Mouse (Mus musculus) forebrain, embryonic 12.5 days (tissue): Measurements from ENCODE around the gene Ppp1r9a. TPM values are rescaled to one million over a fixed set of nuclear protein-coding genes. Genes with fewer than 3 reads are reported as not detected.

Source experiments
- ATAC-seq: fragments of 200-750 bp; cut with Nextera tagmentation; 2 replicates; pipeline ENCODE4 v1.8.0; 2017; ENCODE audit warnings: moderate TSS enrichment; ENCODE audit not compliant: low FRiP score
- H3K27ac ChIP-seq: fragments of 300-500 bp; sonication (generic); 2 replicates; pipeline ENCODE4 v1.5.1; 2016; ENCODE audit warnings: mild to moderate bottlenecking
- H3K27me3 ChIP-seq: fragments of 300-500 bp; sonication (generic); 2 replicates; pipeline ENCODE4 v1.6.1; 2016; ENCODE audit warnings: mild to moderate bottlenecking
- H3K36me3 ChIP-seq: fragments of 300-500 bp; sonication (generic); replicated peaks from 2 replicates; pipeline ENCODE4 v1.6.1; 2016; ENCODE audit warnings: mild to moderate bottlenecking
- H3K4me1 ChIP-seq: fragments of 300-500 bp; sonication (generic); 2 replicates; pipeline ENCODE4 v1.6.1; 2016
- H3K4me2 ChIP-seq: fragments of 300-500 bp; sonication (generic); 2 replicates; pipeline ENCODE4 v1.6.1; 2016; ENCODE audit warnings: mild to moderate bottlenecking, moderate library complexity
- H3K4me3 ChIP-seq: fragments of 300-500 bp; sonication (generic); replicated peaks from 2 replicates; pipeline ENCODE4 v1.5.1; 2016; ENCODE audit warnings: mild to moderate bottlenecking
- H3K9ac ChIP-seq: fragments of 300-500 bp; sonication (generic); 2 replicates; pipeline ENCODE4 v1.6.1; 2016; ENCODE audit warnings: mild to moderate bottlenecking
- H3K9me3 ChIP-seq: fragments of 300-500 bp; sonication (generic); 2 replicates; pipeline ENCODE4 v1.6.1; 2016
- WGBS: fragments of 180-500 bp; shearing (Covaris S2); methylation state at CpG from one replicate; pipeline ENCODE4 v1.1.7; 2016; 5-methylcytosine and 5-hydroxymethylcytosine counted together
- polyA plus RNA-seq: library from polyadenylated mRNA; unstranded; fragments of >200 nt; fragmentation: Nextera tagmentation; extraction: Ambion mirVana; gene quantifications from 2 replicates; pipeline ENCODE4 v1.2.1, GENCODE M21; 2016

Ppp1r9a gene
- polyA plus RNA-seq, 1 experiment from 2014 or later = 30.5 TPM

DNA sequence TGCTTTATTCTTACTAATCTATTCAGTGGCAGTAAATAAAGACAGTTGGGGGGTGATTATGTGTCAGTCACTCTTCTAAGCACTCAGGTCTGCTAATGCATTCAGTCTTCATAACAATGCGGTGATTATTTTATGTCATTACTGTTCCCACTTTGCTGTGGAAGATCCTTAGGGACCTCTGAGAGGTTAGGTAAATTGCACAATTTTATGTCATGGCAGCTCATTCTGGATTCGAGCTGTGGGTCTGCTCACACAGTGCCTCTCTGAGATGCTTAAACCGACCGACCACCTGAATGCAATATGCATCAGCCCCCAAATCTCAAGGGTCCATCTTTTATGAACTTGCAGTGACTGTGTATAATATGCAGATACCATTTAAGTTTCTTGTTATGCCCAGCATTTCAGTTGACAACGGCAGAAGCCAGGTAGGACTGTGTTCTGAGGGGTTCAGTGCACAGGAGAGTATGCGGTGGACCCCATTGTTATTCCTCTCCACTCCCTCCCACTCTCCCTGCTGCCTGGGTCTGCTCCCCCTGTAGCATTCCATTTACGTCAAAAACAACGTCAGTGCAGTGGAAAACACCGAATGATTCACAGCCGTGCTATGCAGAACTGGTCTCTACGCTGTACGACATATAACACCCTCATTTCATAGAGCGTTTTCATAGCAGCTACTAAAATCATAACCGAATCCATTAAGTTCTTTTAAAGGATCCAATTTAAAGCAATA, 226.8 kb downstream of the Ppp1r9a start:
- peak; percentile 73 for ATAC-seq
- Histone ChIP-seq H3K9ac (no peak overlapping the region), H3K27ac (no peak overlapping the region), H3K4me1 (no peaks in the 10 kb centered on the region), H3K9me3 (no peaks in the 10 kb centered on the region), H3K27me3 (no peaks in the 10 kb centered on the region), H3K4me3 (no peak overlapping the region), H3K4me2 (no peak overlapping the region), H3K36me3 (peaks cover 4% of the 10 kb centered on the region; the same call in 1 of the 2 replicates)
- 78% methylated on average over 14 of the region's 14 CpGs for WGBS

DNA sequence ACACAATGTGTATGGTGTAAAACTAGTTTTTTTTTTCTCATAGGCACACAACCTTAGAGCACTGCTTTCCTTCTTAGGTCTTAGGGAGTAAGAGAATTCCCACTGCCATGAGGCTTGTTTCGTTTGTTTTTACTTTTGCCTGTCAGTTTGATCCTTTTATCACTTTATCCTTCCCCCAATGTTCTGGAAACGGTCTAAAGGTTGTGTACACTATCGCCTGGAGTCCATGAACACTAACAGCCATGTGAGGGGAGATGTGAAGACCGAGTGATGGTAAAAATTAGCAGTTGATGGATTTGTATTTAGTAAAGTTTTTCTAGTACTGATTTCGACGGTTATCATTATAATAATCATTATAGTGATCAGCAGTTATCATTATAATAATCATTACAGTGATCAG, 232.3 kb downstream of the Ppp1r9a start:
- no peaks in the 10 kb centered on the region for H3K9me3 ChIP-seq
- ATAC-seq = no peak
- H3K4me3 ChIP-seq = no peak overlapping the region
- no peak overlapping the region for H3K27ac ChIP-seq
- 92% methylated on average over 6 of the region's 6 CpGs for WGBS
- no peaks in the 10 kb centered on the region for H3K27me3 ChIP-seq
- no peaks in the 10 kb centered on the region for H3K4me1 ChIP-seq
- H3K4me2 ChIP-seq = no peak overlapping the region
- H3K9ac ChIP-seq = no peak overlapping the region
- H3K36me3 ChIP-seq = peaks cover 10% of the 10 kb centered on the region; the same call in 1 of the 2 replicates

GRCm38 (mm10) chr6:5136046-5136445, 233.3 kb downstream of the Ppp1r9a start:
- Histone ChIP-seq H3K4me3 (no peak overlapping the region), H3K27ac (no peak overlapping the region), H3K4me1 (no peaks in the 10 kb centered on the region), H3K9ac (no peak overlapping the region), H3K27me3 (no peaks in the 10 kb centered on the region), H3K4me2 (no peak overlapping the region), H3K36me3 (peaks cover 10% of the 10 kb centered on the region; the same call in 1 of the 2 replicates), H3K9me3 (no peaks in the 10 kb centered on the region)
- 85% methylated on average over 6 of the region's 6 CpGs for WGBS
- no peak for ATAC-seq

- Histone ChIP-seq H3K9me3 (no peaks in the 10 kb centered on the region), H3K4me3 (no peak overlapping the region), H3K27me3 (no peaks in the 10 kb centered on the region), H3K36me3 (peaks cover 10% of the 10 kb centered on the region; the same call in 1 of the 2 replicates), H3K4me1 (no peaks in the 10 kb centered on the region), H3K9ac (no peak overlapping the region), H3K27ac (no peak overlapping the region), H3K4me2 (no peak overlapping the region)
- WGBS = 85% methylated on average over 12 of the region's 12 CpGs
- no peak for ATAC-seq
These were observed 236.3 kb downstream of the Ppp1r9a start for GRCm38 (mm10) chr6:5138875-5139631.

GRCm38 (mm10) chr6:5139666-5140065, 236.9 kb downstream of the Ppp1r9a start:
- Histone ChIP-seq H3K4me3 (no peak overlapping the region), H3K27ac (no peak overlapping the region), H3K4me1 (no peaks in the 10 kb centered on the region), H3K9ac (no peak overlapping the region), H3K36me3 (peaks cover 4% of the 10 kb centered on the region; the same call in 1 of the 2 replicates), H3K27me3 (no peaks in the 10 kb centered on the region), H3K4me2 (no peak overlapping the region), H3K9me3 (no peaks in the 10 kb centered on the region)
- no peak for ATAC-seq
- WGBS = 86% methylated on average over 9 of the region's 9 CpGs

- Histone ChIP-seq H3K9ac (no peak overlapping the region), H3K4me2 (no peak overlapping the region), H3K9me3 (no peaks in the 10 kb centered on the region), H3K27me3 (no peaks in the 10 kb centered on the region), H3K27ac (no peak overlapping the region), H3K36me3 (no peaks in the 10 kb centered on the region), H3K4me1 (peaks cover 7% of the 10 kb centered on the region; the same call in 1 of the 2 replicates), H3K4me3 (no peak overlapping the region)
- 90% methylated on average over 13 of the region's 13 CpGs for WGBS
- no peak for ATAC-seq
These were observed 244.9 kb downstream of the Ppp1r9a start for GRCm38 (mm10) chr6:5147488-5148142.

- 82% methylated on average over 2 of the region's 2 CpGs for WGBS
- no peak for ATAC-seq
- no peak overlapping the region for H3K4me2 ChIP-seq
- peaks cover 7% of the 10 kb centered on the region; the same call in 1 of the 2 replicates for H3K4me1 ChIP-seq
- no peaks in the 10 kb centered on the region for H3K27me3 ChIP-seq
- no peaks in the 10 kb centered on the region for H3K9me3 ChIP-seq
- no peak overlapping the region for H3K27ac ChIP-seq
- H3K36me3 ChIP-seq = peaks cover 4% of the 10 kb centered on the region
- H3K4me3 ChIP-seq = no peak overlapping the region
- no peak overlapping the region for H3K9ac ChIP-seq
These were observed 247.2 kb downstream of the Ppp1r9a start for GRCm38 (mm10) chr6:5149941-5150340.

- 67% methylated on average over 4 of the region's 4 CpGs for WGBS
- H3K4me3 ChIP-seq = no peak overlapping the region
- H3K27me3 ChIP-seq = no peaks in the 10 kb centered on the region
- H3K4me1 ChIP-seq = peaks cover 7% of the 10 kb centered on the region; the same call in 1 of the 2 replicates
- no peak overlapping the region for H3K4me2 ChIP-seq
- no peak for ATAC-seq
- H3K9me3 ChIP-seq = no peaks in the 10 kb centered on the region
- H3K36me3 ChIP-seq = peaks cover 4% of the 10 kb centered on the region
- no peak overlapping the region for H3K27ac ChIP-seq
- H3K9ac ChIP-seq = no peak overlapping the region
These were observed 248.5 kb downstream of the Ppp1r9a start for GRCm38 (mm10) chr6:5151171-5151570.

DNA sequence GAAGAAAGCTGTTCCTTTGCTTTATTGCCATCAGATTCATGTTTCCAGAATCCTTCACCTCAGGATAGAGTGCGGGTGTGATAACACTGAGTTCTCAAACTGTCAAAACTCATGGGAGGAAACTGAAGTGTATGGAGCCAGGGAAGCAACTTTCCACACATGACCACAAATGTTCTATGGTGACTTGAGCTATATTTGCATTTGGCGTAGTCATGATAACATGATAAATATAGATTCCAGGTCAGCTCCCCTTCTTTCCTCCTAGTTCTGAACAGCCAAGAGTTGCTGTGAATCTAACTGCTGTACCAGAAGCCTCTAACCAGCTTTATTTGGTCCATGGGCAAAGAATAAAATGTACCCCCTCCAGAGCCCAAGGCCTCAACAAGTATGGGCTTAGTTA, 249.5 kb downstream of the Ppp1r9a start:
- Histone ChIP-seq H3K9ac (no peak overlapping the region), H3K4me1 (peaks cover 7% of the 10 kb centered on the region; the same call in 1 of the 2 replicates), H3K4me2 (no peak overlapping the region), H3K9me3 (no peaks in the 10 kb centered on the region), H3K27me3 (no peaks in the 10 kb centered on the region), H3K36me3 (peaks cover 4% of the 10 kb centered on the region), H3K27ac (no peak overlapping the region), H3K4me3 (no peak overlapping the region)
- 87% methylated on average over 2 of the region's 2 CpGs for WGBS
- no peak for ATAC-seq

DNA sequence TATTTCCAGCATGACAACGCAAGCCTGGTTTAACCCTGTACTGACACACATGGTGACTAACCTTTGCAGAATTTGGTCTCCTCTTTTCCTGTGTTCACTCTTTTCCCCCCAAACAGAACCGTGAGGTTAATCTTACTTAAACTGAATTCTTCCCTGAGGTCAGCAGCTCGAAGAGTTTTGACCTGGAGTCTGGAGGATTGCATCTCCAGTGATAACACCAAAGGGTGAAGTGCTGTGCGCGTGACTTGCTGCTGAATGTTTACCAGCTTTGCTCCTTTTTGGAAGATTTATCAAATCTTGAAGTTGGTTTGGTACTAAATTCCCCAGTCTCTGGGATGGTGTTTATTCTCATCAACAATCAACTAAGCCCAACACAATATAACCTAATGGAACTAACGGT, 252.1 kb downstream of the Ppp1r9a start:
- no peak overlapping the region for H3K4me2 ChIP-seq
- peaks cover 10% of the 10 kb centered on the region for H3K36me3 ChIP-seq
- no peak for ATAC-seq
- H3K9ac ChIP-seq = no peak overlapping the region
- H3K9me3 ChIP-seq = no peaks in the 10 kb centered on the region
- H3K27me3 ChIP-seq = no peaks in the 10 kb centered on the region
- no peak overlapping the region for H3K27ac ChIP-seq
- H3K4me1 ChIP-seq = peaks cover 7% of the 10 kb centered on the region; the same call in 1 of the 2 replicates
- WGBS = 89% methylated on average over 6 of the region's 6 CpGs
- H3K4me3 ChIP-seq = no peak overlapping the region

DNA sequence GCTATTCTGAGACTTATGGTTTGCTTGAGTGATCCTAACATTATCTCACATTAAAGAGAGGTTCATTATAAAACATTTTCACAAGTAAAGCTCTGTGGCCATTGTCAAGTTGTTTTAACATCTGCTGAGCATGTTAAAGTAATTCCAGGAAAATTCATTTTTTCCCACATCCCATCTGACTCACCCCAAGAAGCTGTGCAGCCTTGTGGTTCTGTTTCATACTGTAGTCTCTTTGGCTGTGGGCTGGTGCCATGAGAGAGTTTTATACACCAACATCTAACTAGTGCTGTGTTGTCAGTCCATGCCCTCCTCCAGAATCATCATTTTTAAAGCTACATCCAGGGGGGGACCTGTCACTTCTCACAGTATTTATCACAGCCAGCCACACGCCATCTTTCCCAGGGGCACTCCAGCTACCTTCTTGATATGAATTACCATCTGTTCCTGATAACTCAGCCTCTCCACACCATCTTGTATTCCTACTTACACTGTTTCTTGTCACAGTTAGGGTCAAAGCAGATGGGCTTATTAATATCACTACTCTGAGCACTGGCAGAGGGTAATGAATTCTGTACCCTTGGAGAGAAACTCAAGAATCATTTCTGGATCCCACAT, 252.7 kb downstream of the Ppp1r9a start:
- Histone ChIP-seq H3K4me1 (peaks cover 7% of the 10 kb centered on the region; the same call in 1 of the 2 replicates), H3K9me3 (no peaks in the 10 kb centered on the region), H3K27me3 (no peaks in the 10 kb centered on the region), H3K4me3 (no peak overlapping the region), H3K27ac (no peak overlapping the region), H3K9ac (no peak overlapping the region), H3K36me3 (peaks cover 11% of the 10 kb centered on the region), H3K4me2 (no peak overlapping the region)
- no peak for ATAC-seq
- WGBS = 87% methylated on average over 1 of the region's 1 CpGs
